Comparison of ENCODE assay signal across 7 mouse cellular contexts in the genomic region with DNA sequence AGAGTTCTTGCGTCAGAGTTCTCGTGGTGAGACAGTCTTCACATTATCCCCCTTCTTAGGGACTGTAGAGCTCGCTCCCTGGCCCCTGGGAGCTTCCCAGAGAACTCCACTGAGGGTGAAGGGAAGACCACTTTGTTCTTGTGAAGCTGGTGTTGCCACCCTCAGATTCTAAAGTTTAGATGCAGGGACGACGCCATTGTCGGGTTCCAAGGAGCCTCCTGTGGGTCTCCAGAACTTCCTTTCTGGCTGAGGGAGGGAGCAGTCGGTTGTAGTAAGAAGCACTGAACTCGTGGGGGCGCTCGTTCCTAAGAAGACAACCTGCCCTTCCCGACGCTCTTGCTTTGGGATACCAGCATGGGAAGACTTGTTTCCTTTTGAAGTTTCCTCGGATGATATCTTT. TPM values are rescaled to one million over a fixed set of nuclear protein-coding genes. Genes with fewer than 3 reads are reported as not detected.
DNase-seq lines count a peak whose midpoint lies in the region.

A gene (minus strand): TSS at position 223 of the 400 bp plus-strand sequence.

- DNase-seq in adipocyte (ENCODE audit: low spot score), result peak; percentile 78
- peak; percentile 18 for DNase-seq in cerebellum, adult 9-11 months
- DNase-seq in frontal cortex, postnatal 36 days (ENCODE audit: low spot score in 2 of 2), result peak; percentile 10 to 16
- DNase-seq in heart, postnatal 4 days, result peak; percentile 38
- DNase-seq in layer of hippocampus, adult 18-20 months (ENCODE audit: low spot score in 2 of 2), result peak; percentile 2 to 16
- DNase-seq in lung, postnatal 10 days, result peak; percentile 52
- peak; percentile 5 for DNase-seq in right cerebral cortex, adult 2 months (ENCODE audit: low spot score in 2 of 2)

RNA-seq across cellular contexts. Expression of the gene that starts here (rescaled TPM):
- total RNA-seq in heart, postnatal 4 days (2021), result not detected
- total RNA-seq in layer of hippocampus, adult 18-20 months (2021), result 1 to 10 TPM; 2.1 to 3.4 TPM

Comparison
In these comparisons a context has a peak if more than half of its experiments do, and no peak if none do; other contexts are left out.
1. Peak in every context shown above with its lines: DNase-seq.
2. Peak in DNase-seq in heart, postnatal 4 days; RNA of the gene not detected or under 1 TPM.
3. DNase-seq: peak in every context shown above with its lines; median percentile 78 in adipocyte; 52 in lung, postnatal 10 days; 38 in heart, postnatal 4 days; 18 in cerebellum, adult 9-11 months; 13 in frontal cortex, postnatal 36 days; 9 in layer of hippocampus, adult 18-20 months; 5 in right cerebral cortex, adult 2 months.